Comparison of ENCODE assay signal across 8 mouse cellular contexts in genomic region chr2:26639083-26639482, GRCm38 (mm10). TPM values are rescaled to one million over a fixed set of nuclear protein-coding genes. Genes with fewer than 3 reads are reported as not detected.
DNase-seq lines count a peak whose midpoint lies in the region; ATAC-seq and TF ChIP-seq lines count a peak whose summit lies in the region.

No protein-coding gene starts in this region.

- H3K4me3 ChIP-seq in CH12.LX (replicated peaks in 1 of 3; ENCODE audit: low read depth in 2 of 3, low read length in 2 of 3, poor library complexity in 1 of 3) (peak overlapping the region; percentile 92 to 98 (median 96)), myocyte (peak overlapping the region; percentile 95)
- peak overlapping the region; percentile 89 for H3K4me3 ChIP-seq in embryonic facial prominence, embryonic 14.5 days (ENCODE audit: low read depth, low read length)
- peak overlapping the region; percentile 92 for H3K4me3 ChIP-seq in hindbrain, embryonic 14.5 days (replicated peaks; ENCODE audit: low read length)
- H3K4me3 ChIP-seq in liver, embryonic 11.5 days (ENCODE audit: low read depth, low read length) = peak overlapping the region; percentile 97

- H3K27ac ChIP-seq in CH12.LX (ENCODE audit: insufficient read depth, low read depth) = no peak overlapping the region
- H3K27ac ChIP-seq in embryonic facial prominence, embryonic 14.5 days (replicated peaks; ENCODE audit: low read depth, low read length) = no peak overlapping the region; the same call in 1 of the 2 replicates
- peak overlapping the region; percentile 47 for H3K27ac ChIP-seq in hindbrain, embryonic 14.5 days
- H3K27ac ChIP-seq in liver, embryonic 11.5 days (ENCODE audit: low read depth, low read length) = peak overlapping the region; percentile 91

- peak; percentile 58 for TF ChIP-seq POLR2A in CH12.LX (IDR thresholded peaks at IDR 0.05; ENCODE audit: low read depth, low read length)
- peak; percentile 49 for TF ChIP-seq POLR2A in myocyte (IDR thresholded peaks at IDR 0.05; ENCODE audit: insufficient read length, low read depth)

- H3K27me3 ChIP-seq in CH12.LX (replicated peaks) (no peaks in the 10 kb centered on the region), myocyte (ENCODE audit: control insufficient read depth, insufficient read depth, insufficient read length) (no peaks in the 10 kb centered on the region)
- no peaks in the 10 kb centered on the region for H3K27me3 ChIP-seq in embryonic facial prominence, embryonic 14.5 days (replicated peaks; ENCODE audit: control insufficient read depth, insufficient read depth, low read length)
- H3K27me3 ChIP-seq in hindbrain, embryonic 14.5 days (ENCODE audit: control insufficient read depth, insufficient read depth, low read length) = no peaks in the 10 kb centered on the region
- no peaks in the 10 kb centered on the region for H3K27me3 ChIP-seq in liver, embryonic 11.5 days (replicated peaks; ENCODE audit: control insufficient read depth, insufficient read depth, low read length)

- no peak for TF ChIP-seq EP300 in CH12.LX (IDR thresholded peaks at IDR 0.05; ENCODE audit: low read length)

- in situ Hi-C loops in CH12.LX (cut with MboI; ENCODE audit: low pct_ligation_motif_present, low pct_unique_long_range_greater_than_20kb, low sequenced_read_pairs) = no loop called here

- 0 out of 2 replicates have a peak, but pooled peaks have one; percentile 31 for ATAC-seq in embryonic facial prominence, embryonic 14.5 days (ENCODE audit: low read depth)
- ATAC-seq in hindbrain, embryonic 14.5 days (ENCODE audit: low FRiP score) = no peak
- ATAC-seq in liver, embryonic 11.5 days (replicated peaks; ENCODE audit: low FRiP score) = peak; percentile 50; the same call in 1 of the 2 replicates

- peak overlapping the region; percentile 96 for H3K9ac ChIP-seq in CH12.LX (ENCODE audit: insufficient read depth, low read depth)
- peak overlapping the region; percentile 89 for H3K9ac ChIP-seq in embryonic facial prominence, embryonic 14.5 days (ENCODE audit: low read depth, low read length)
- peak overlapping the region; percentile 96 for H3K9ac ChIP-seq in hindbrain, embryonic 14.5 days
- H3K9ac ChIP-seq in liver, embryonic 11.5 days (ENCODE audit: low read depth, low read length) = peak overlapping the region; percentile 100

- 9% methylated on average over 8 of the region's 8 CpGs for WGBS in embryonic facial prominence, embryonic 14.5 days
- whole genome bisulfite sequencing in hindbrain, embryonic 14.5 days = 9% methylated on average over 8 of the region's 8 CpGs
- WGBS in liver, embryonic 11.5 days = 3% methylated on average over 8 of the region's 8 CpGs

- peaks cover 6 to 45% of the 10 kb centered on the region in 2 experiments for H3K4me1 ChIP-seq in CH12.LX (ENCODE audit: control insufficient read depth in 1 of 2, insufficient read depth in 2 of 2)
- peaks cover 10% of the 10 kb centered on the region for H3K4me1 ChIP-seq in embryonic facial prominence, embryonic 14.5 days (ENCODE audit: control insufficient read depth, insufficient read depth, low read length)
- peaks cover 17% of the 10 kb centered on the region for H3K4me1 ChIP-seq in hindbrain, embryonic 14.5 days (replicated peaks; ENCODE audit: control insufficient read depth, insufficient read depth, low read length)
- peaks cover 25% of the 10 kb centered on the region for H3K4me1 ChIP-seq in liver, embryonic 11.5 days (replicated peaks; ENCODE audit: control insufficient read depth, insufficient read depth, low read length)

- dilution Hi-C loops in CH12.LX (cut with MboI; ENCODE audit: extremely low pct_ligation_motif_present, extremely low pct_unique_long_range_greater_than_20kb, low sequenced_read_pairs) = no loop called here

- TF ChIP-seq CTCF in CH12.LX (conservative IDR thresholded peaks at IDR 0.05 in 1 of 2, IDR thresholded peaks at IDR 0.05 in 1 of 2; ENCODE audit: low read depth in 2 of 2, low read length in 2 of 2) = peak; percentile 22 to 66; a peak in 3 of 4 replicates

- H3ac ChIP-seq in myocyte (ENCODE audit: control insufficient read depth, insufficient read length) = peak overlapping the region; percentile 6

- H3K36me3 ChIP-seq in CH12.LX (replicated peaks in 1 of 2; ENCODE audit: control insufficient read depth in 1 of 2, insufficient read depth in 1 of 2, low read length in 1 of 2) (peaks cover 38 to 49% of the 10 kb centered on the region in 2 experiments), myocyte (ENCODE audit: control insufficient read depth, insufficient read depth) (peaks cover 24% of the 10 kb centered on the region)
- peaks cover 48% of the 10 kb centered on the region for H3K36me3 ChIP-seq in embryonic facial prominence, embryonic 14.5 days (ENCODE audit: control insufficient read depth, insufficient read depth, low read length)
- peaks cover 47% of the 10 kb centered on the region for H3K36me3 ChIP-seq in hindbrain, embryonic 14.5 days (replicated peaks; ENCODE audit: control insufficient read depth, insufficient read depth)
- peaks cover 33% of the 10 kb centered on the region for H3K36me3 ChIP-seq in liver, embryonic 11.5 days (ENCODE audit: control insufficient read depth, insufficient read depth, low read length)

- H3K79me2 ChIP-seq in CH12.LX (replicated peaks; ENCODE audit: control insufficient read depth, extremely low read depth, insufficient read depth, poor library complexity, severe bottlenecking) = peaks cover 29% of the 10 kb centered on the region
- peaks cover 29% of the 10 kb centered on the region for H3K79me2 ChIP-seq in myocyte (ENCODE audit: control insufficient read depth, insufficient read depth)

- H3K4me2 ChIP-seq in CH12.LX (ENCODE audit: insufficient read depth, low read depth, poor library complexity, severe bottlenecking) = peak overlapping the region; percentile 92
- peak overlapping the region; percentile 70 for H3K4me2 ChIP-seq in embryonic facial prominence, embryonic 14.5 days (ENCODE audit: low read depth, low read length)
- H3K4me2 ChIP-seq in hindbrain, embryonic 14.5 days (replicated peaks) = peak overlapping the region; percentile 87
- peak overlapping the region; percentile 75 for H3K4me2 ChIP-seq in liver, embryonic 11.5 days
- H3K4me2 ChIP-seq in myocyte (ENCODE audit: low read depth) = peak overlapping the region; percentile 83

- TF ChIP-seq RAD21 in CH12.LX (IDR thresholded peaks at IDR 0.05; ENCODE audit: low read depth, low read length) = peak; percentile 7

- no peaks in the 10 kb centered on the region for H3K9me3 ChIP-seq in CH12.LX (replicated peaks; ENCODE audit: low read length)
- no peaks in the 10 kb centered on the region for H3K9me3 ChIP-seq in embryonic facial prominence, embryonic 14.5 days (ENCODE audit: control insufficient read depth, low read length)
- H3K9me3 ChIP-seq in hindbrain, embryonic 14.5 days (ENCODE audit: control insufficient read depth, low read length) = no peaks in the 10 kb centered on the region
- no peaks in the 10 kb centered on the region for H3K9me3 ChIP-seq in liver, embryonic 11.5 days (ENCODE audit: control insufficient read depth, low read length)

- DNase-seq in 3T3-L1 (ENCODE audit: low read depth, low spot score) = peak; percentile 78
- peak; percentile 74 for DNase-seq in CH12.LX (ENCODE audit: extremely low read depth)
- DNase-seq in embryonic facial prominence, embryonic 14.5 days (ENCODE audit: low spot score) = peak; percentile 65
- DNase-seq in hindbrain, embryonic 14.5 days (ENCODE audit: low spot score) = peak; percentile 69
- DNase-seq in liver, embryonic 11.5 days (ENCODE audit: low spot score) = no peak
- no peak for DNase-seq in layer of hippocampus, postnatal 14 days (ENCODE audit: low spot score in 2 of 2)
- DNase-seq in layer of hippocampus, postnatal 36 days = no peak

RNA-seq across cellular contexts. Expression of gene Fam69b, which starts 10.8 kb away (rescaled TPM):
- 0.88 and 1.2 TPM in 2 replicates for total RNA-seq in CH12.LX (2012; rRNA removed)
- 0.16 TPM in 1 of 2 replicates, not detected in the other for total RNA-seq in CH12.LX (2014; rRNA removed)
- not detected in 2 replicates for polyA plus RNA-seq in CH12.LX (2012; ENCODE audit: insufficient read length, low read depth)
- 31.1 and 40.1 TPM in 2 replicates for polyA plus RNA-seq in embryonic facial prominence, embryonic 14.5 days (2014; fragmentation: Nextera tagmentation; extraction: Ambion mirVana)
- 128 and 136 TPM in 2 replicates for polyA plus RNA-seq in hindbrain, embryonic 14.5 days (2014; fragmentation: Nextera tagmentation; extraction: Ambion mirVana)
- polyA plus RNA-seq in liver, embryonic 11.5 days (2014; fragmentation: Nextera tagmentation; extraction: Ambion mirVana) = 10.5 and 11.1 TPM in 2 replicates
- polyA plus RNA-seq in myocyte (2012; fragmentation: generic; extraction: Trizol) = 2.6 TPM
- 10 to 100 TPM; 73.3 to 76.4 TPM for total RNA-seq in layer of hippocampus, postnatal 14 days (2021)
- total RNA-seq in layer of hippocampus, postnatal 36 days (2021) = 10 to 100 TPM; 73.2 to 77.5 TPM

RNA-seq across cellular contexts. Expression of gene Lcn4, which starts 32.0 kb away (rescaled TPM):
- total RNA-seq in CH12.LX (2012; rRNA removed) (not detected in 2 replicates), CH12.LX (2014; rRNA removed) (not detected in 2 replicates)
- polyA plus RNA-seq in CH12.LX (2012; ENCODE audit: insufficient read length, low read depth) (not detected in 2 replicates), myocyte (2012; fragmentation: generic; extraction: Trizol) (not detected)
- polyA plus RNA-seq in embryonic facial prominence, embryonic 14.5 days (2014; fragmentation: Nextera tagmentation; extraction: Ambion mirVana) = not detected in 2 replicates
- not detected in 2 replicates for polyA plus RNA-seq in hindbrain, embryonic 14.5 days (2014; fragmentation: Nextera tagmentation; extraction: Ambion mirVana)
- not detected in 2 replicates for polyA plus RNA-seq in liver, embryonic 11.5 days (2014; fragmentation: Nextera tagmentation; extraction: Ambion mirVana)
- not detected for total RNA-seq in layer of hippocampus, postnatal 14 days (2021)
- not detected for total RNA-seq in layer of hippocampus, postnatal 36 days (2021)

RNA-seq across cellular contexts. Expression of gene Agpat2, which starts 34.9 kb away (rescaled TPM):
- total RNA-seq in CH12.LX (2012; rRNA removed) = 11.1 and 14.2 TPM in 2 replicates
- total RNA-seq in CH12.LX (2014; rRNA removed) = 8.6 and 10.6 TPM in 2 replicates
- 9.5 TPM in 2 replicates for polyA plus RNA-seq in CH12.LX (2012; ENCODE audit: insufficient read length, low read depth)
- 25.1 and 26.7 TPM in 2 replicates for polyA plus RNA-seq in embryonic facial prominence, embryonic 14.5 days (2014; fragmentation: Nextera tagmentation; extraction: Ambion mirVana)
- polyA plus RNA-seq in hindbrain, embryonic 14.5 days (2014; fragmentation: Nextera tagmentation; extraction: Ambion mirVana) = 5.6 and 6.6 TPM in 2 replicates
- 36.1 and 40.1 TPM in 2 replicates for polyA plus RNA-seq in liver, embryonic 11.5 days (2014; fragmentation: Nextera tagmentation; extraction: Ambion mirVana)
- polyA plus RNA-seq in myocyte (2012; fragmentation: generic; extraction: Trizol) = 31.3 TPM
- 1 to 10 TPM; 1.2 to 1.9 TPM for total RNA-seq in layer of hippocampus, postnatal 14 days (2021)
- 1 to 10 TPM; 1.3 to 2.3 TPM for total RNA-seq in layer of hippocampus, postnatal 36 days (2021)

RNA-seq across cellular contexts. Expression of gene Gm20532, which starts 52.6 kb away (rescaled TPM):
- total RNA-seq in CH12.LX (2012; rRNA removed) (not detected in 2 replicates), CH12.LX (2014; rRNA removed) (not detected in 2 replicates)
- polyA plus RNA-seq in CH12.LX (2012; ENCODE audit: insufficient read length, low read depth) (not detected in 2 replicates), myocyte (2012; fragmentation: generic; extraction: Trizol) (not detected)
- not detected in 2 replicates for polyA plus RNA-seq in embryonic facial prominence, embryonic 14.5 days (2014; fragmentation: Nextera tagmentation; extraction: Ambion mirVana)
- polyA plus RNA-seq in hindbrain, embryonic 14.5 days (2014; fragmentation: Nextera tagmentation; extraction: Ambion mirVana) = not detected in 2 replicates
- not detected in 2 replicates for polyA plus RNA-seq in liver, embryonic 11.5 days (2014; fragmentation: Nextera tagmentation; extraction: Ambion mirVana)
- not detected for total RNA-seq in layer of hippocampus, postnatal 14 days (2021)
- not detected for total RNA-seq in layer of hippocampus, postnatal 36 days (2021)

RNA-seq across cellular contexts. Expression of gene Egfl7, which starts 59.3 kb away (rescaled TPM):
- total RNA-seq in CH12.LX (2012; rRNA removed) (35.0 and 39.3 TPM in 2 replicates), CH12.LX (2014; rRNA removed) (18.9 and 20.1 TPM in 2 replicates)
- polyA plus RNA-seq in CH12.LX (2012; ENCODE audit: insufficient read length, low read depth) (21.4 and 24.7 TPM in 2 replicates), myocyte (2012; fragmentation: generic; extraction: Trizol) (2.7 TPM)
- 110 and 119 TPM in 2 replicates for polyA plus RNA-seq in embryonic facial prominence, embryonic 14.5 days (2014; fragmentation: Nextera tagmentation; extraction: Ambion mirVana)
- 62.2 and 69.2 TPM in 2 replicates for polyA plus RNA-seq in hindbrain, embryonic 14.5 days (2014; fragmentation: Nextera tagmentation; extraction: Ambion mirVana)
- 161 and 181 TPM in 2 replicates for polyA plus RNA-seq in liver, embryonic 11.5 days (2014; fragmentation: Nextera tagmentation; extraction: Ambion mirVana)
- total RNA-seq in layer of hippocampus, postnatal 14 days (2021) = 10 to 100 TPM; 80.2 to 84.1 TPM
- total RNA-seq in layer of hippocampus, postnatal 36 days (2021) = 10 to 100 TPM; 55.1 to 56.1 TPM

Comparison
In these comparisons a context has a peak if more than half of its experiments do, and no peak if none do; other contexts are left out.
1. DNase-seq: peak in 3T3-L1 (single experiment), CH12.LX (single experiment), embryonic facial prominence, embryonic 14.5 days (single experiment) and hindbrain, embryonic 14.5 days (single experiment); none in liver, embryonic 11.5 days (single experiment), layer of hippocampus, postnatal 14 days (0 of 2) and layer of hippocampus, postnatal 36 days (0 of 2).
2. H3K27ac ChIP-seq: peak in hindbrain, embryonic 14.5 days (single experiment) and liver, embryonic 11.5 days (single experiment); none in CH12.LX (single experiment) and embryonic facial prominence, embryonic 14.5 days (single experiment).
3. Peak in every context shown above with its lines, with median percentiles within 50 percentile points of each other: H3K4me2 ChIP-seq, H3K4me3 ChIP-seq and H3K9ac ChIP-seq.